Mouse (Mus musculus) liver, embryonic 12.5 days (tissue): Measurements from ENCODE around the gene Gpr107. TPM values are rescaled to one million over a fixed set of nuclear protein-coding genes. Genes with fewer than 3 reads are reported as not detected.

ENCODE experiments used
- ATAC-seq: fragments of 200-750 bp; cut with Nextera tagmentation; 2 replicates; pipeline ENCODE4 v1.8.0; 2017; ENCODE audit warnings: moderate number of reproducible peaks, mild to moderate bottlenecking, moderate library complexity
- H3K27ac ChIP-seq: fragments of 300-500 bp; sonication (generic); 2 replicates; pipeline ENCODE4 v1.5.1; 2016; ENCODE audit warnings: mild to moderate bottlenecking
- H3K27me3 ChIP-seq: fragments of 300-500 bp; sonication (generic); replicated peaks from 2 replicates; pipeline ENCODE4 v1.6.1; 2016; ENCODE audit warnings: mild to moderate bottlenecking, moderate library complexity
- H3K36me3 ChIP-seq: fragments of 300-500 bp; sonication (generic); 2 replicates; pipeline ENCODE4 v1.6.1; 2016; ENCODE audit warnings: mild to moderate bottlenecking, moderate library complexity
- H3K4me1 ChIP-seq: fragments of 300-500 bp; sonication (generic); 2 replicates; pipeline ENCODE4 v1.6.1; 2016
- H3K4me2 ChIP-seq: fragments of 300-500 bp; sonication (generic); 2 replicates; pipeline ENCODE4 v1.6.1; 2016; ENCODE audit warnings: mild to moderate bottlenecking, moderate library complexity
- H3K4me3 ChIP-seq: fragments of 300-500 bp; sonication (generic); 2 replicates; pipeline ENCODE4 v1.5.1; 2016; ENCODE audit warnings: mild to moderate bottlenecking, moderate library complexity
- H3K9ac ChIP-seq: fragments of 300-500 bp; sonication (generic); 2 replicates; pipeline ENCODE4 v1.6.1; 2016; ENCODE audit warnings: mild to moderate bottlenecking, moderate library complexity
- H3K9me3 ChIP-seq: fragments of 300-500 bp; sonication (generic); replicated peaks from 2 replicates; pipeline ENCODE4 v1.6.1; 2016; ENCODE audit warnings: mild to moderate bottlenecking, moderate library complexity
- WGBS: fragments of 180-500 bp; shearing (Covaris S2); methylation state at CpG from one replicate; pipeline ENCODE4 v1.1.7; 2016; ENCODE audit not compliant: insufficient replicate concordance; 5-methylcytosine and 5-hydroxymethylcytosine counted together
- polyA plus RNA-seq: library from polyadenylated mRNA; unstranded; fragments of >200 nt; fragmentation: Nextera tagmentation; extraction: Ambion mirVana; gene quantifications from 2 replicates; pipeline ENCODE4 v1.2.1, GENCODE M21; 2016

Gene Gpr107
- polyA plus RNA-seq, 1 experiment from 2014 or later: 19.3 TPM

DNA sequence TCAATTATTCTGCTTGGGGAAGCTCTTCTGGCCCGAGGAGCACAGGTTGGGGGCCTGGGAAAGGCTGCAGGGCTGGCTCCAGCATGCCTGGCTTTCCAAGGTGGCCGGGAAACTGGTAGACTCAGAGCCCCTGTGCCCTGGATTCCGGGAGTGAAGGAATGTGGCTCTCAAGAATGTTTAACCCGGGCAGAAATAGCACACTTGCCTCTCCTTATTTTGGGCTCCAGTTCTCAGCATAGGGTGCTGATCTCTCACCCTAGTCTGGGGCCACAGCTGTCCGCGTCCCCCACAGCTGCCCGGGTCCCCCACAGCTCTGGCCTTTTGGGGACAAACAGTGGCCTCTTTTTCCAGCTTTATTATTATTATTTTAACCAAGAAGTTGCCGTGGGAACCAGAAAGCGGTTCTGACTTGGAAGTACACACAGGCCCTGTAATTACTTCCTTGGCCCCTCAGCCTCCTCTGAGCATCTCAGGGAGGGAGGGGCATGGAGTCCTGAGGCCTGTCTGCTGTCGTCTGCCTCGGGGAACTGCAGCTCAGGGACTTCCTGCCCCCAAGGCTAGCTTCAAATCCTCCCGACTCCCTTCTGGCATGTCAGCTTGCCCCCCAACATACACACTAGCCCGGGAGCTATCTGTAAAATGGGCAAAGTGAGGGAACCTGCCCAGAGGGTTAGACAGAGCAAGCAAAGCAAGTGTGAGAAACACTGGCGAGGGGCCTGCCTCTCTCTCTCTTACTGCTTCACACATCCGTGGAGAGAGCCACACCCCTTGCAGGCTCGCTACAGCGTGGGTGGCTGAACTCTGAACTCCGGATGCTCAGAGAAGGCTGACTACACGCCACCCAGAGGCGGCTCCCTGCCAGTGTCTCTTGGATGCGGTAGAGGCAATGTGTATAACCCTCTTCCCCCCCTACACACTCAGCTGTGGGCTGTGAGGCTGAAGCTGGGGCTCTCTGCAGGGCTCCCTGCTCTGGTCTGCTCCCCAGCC is 104.1 kb downstream of the Gpr107 start:
- Histone ChIP-seq H3K36me3 (no peaks in the 10 kb centered on the region), H3K4me2 (peak overlapping the region; percentile 21), H3K9ac (no peak overlapping the region), H3K4me1 (peaks cover 33% of the 10 kb centered on the region), H3K27me3 (0 out of 2 replicates have a peak, but pooled peaks cover 13% of the 10 kb centered on the region), H3K4me3 (no peak overlapping the region), H3K27ac (no peak overlapping the region), H3K9me3 (no peaks in the 10 kb centered on the region)
- WGBS: 25% methylated on average over 21 of the region's 21 CpGs
- no peak for ATAC-seq

DNA sequence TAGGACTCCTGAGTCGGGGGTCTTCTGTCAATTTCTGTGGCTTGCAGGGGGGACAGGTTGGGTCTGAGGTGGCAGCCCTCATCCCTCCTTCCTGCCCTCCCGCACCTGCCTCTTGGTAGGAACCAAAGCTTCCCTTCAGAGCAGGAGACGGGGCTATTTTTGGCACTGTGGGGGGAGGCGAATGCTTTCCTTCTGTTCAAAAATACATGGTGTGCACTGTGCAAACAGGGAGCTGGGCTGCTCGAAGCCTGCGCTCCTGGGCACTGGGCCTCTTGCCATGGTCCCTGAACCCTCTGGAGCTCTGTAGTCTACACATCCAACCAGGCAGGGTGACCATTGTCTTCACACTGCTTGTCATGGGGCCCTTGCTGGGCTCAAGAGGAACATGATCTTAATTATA is 105.0 kb downstream of the Gpr107 start:
- H3K27me3 ChIP-seq: peaks cover 13% of the 10 kb centered on the region; the same call in 1 of the 2 replicates
- H3K4me2 ChIP-seq: 0 out of 2 replicates have a peak overlapping the region, but pooled peaks have one; percentile 21
- H3K27ac ChIP-seq: no peak overlapping the region
- no peaks in the 10 kb centered on the region for H3K9me3 ChIP-seq
- H3K36me3 ChIP-seq: no peaks in the 10 kb centered on the region
- no peak overlapping the region for H3K4me3 ChIP-seq
- no peak overlapping the region for H3K9ac ChIP-seq
- peaks cover 33% of the 10 kb centered on the region for H3K4me1 ChIP-seq
- ATAC-seq: no peak
- 34% methylated on average over 6 of the region's 6 CpGs for WGBS

DNA sequence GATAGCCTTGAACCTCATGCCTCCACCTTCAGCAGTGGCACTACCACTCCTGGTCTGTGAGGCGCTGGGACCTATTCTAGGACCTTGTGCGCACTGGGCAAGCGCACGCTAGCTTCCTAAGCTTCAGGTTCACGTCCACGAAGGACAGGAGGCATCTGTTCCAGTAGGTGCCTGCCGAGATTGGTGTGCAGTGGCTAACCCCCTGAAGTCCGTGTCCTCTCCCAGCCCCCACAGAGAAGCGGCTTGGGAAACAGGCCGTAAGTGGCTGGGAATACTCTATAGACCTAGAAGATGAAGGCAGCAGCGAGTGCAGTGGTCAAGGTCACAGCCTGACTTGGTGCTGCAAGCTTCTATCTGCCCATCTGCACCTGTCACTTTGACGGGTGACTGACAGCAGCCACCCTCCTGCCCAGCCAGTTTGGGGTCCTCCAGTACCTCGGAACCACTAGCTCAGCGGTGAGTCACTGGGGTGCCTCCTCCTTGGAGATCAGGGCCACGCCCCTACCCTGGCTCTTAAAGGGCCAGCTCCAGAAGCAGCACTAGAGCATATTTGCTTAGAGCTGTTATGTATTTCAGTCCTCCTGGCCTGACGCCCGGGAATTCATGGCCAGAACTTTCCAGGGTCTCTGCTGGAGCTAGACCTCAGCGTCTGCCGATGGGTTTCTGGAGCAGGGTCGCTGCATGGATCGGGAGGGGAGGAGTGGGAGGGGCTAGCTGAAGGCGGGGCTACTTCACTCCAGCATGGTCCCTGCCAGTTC is 106.7 kb downstream of the Gpr107 start:
- peak overlapping the region; percentile 47 for H3K9ac ChIP-seq

DNA sequence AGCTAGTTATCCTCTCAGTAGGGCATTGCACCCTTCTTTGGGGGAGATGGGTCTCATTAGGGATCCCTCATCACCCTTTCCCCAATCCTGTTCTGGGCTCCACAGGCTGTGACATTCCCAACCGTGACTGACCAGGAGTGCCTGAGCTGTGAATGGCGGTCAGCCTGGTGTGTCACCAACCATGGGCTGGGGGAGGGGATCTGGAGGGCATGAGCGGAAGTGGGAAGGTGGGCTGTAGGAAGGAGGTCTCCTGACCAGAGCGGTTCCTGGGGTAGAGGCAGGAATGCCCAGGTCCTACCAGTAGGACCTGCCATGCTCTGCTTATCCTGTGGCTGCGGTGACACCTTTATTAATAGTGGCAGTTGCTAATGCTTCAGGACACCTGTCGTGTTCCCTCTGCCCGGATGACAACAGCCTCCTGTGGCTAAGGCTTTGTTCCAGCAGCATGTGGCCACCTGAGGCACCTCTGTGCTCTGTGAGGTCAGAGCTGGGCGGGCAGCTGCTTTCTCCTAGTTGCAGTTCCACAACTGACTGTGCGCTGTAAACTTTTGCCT is 107.3 kb downstream of the Gpr107 start:
- ATAC-seq: 0 out of 2 replicates have a peak, but pooled peaks have one; percentile 14
- H3K36me3 ChIP-seq: no peaks in the 10 kb centered on the region
- peak overlapping the region; percentile 64 for H3K4me3 ChIP-seq
- H3K27me3 ChIP-seq: peaks cover 19% of the 10 kb centered on the region; the same call in 1 of the 2 replicates
- H3K4me1 ChIP-seq: peaks cover 33% of the 10 kb centered on the region
- H3K9ac ChIP-seq: peak overlapping the region; percentile 47
- H3K27ac ChIP-seq: no peak overlapping the region
- 18% methylated on average over 9 of the region's 9 CpGs for WGBS
- no peaks in the 10 kb centered on the region for H3K9me3 ChIP-seq
- peak overlapping the region; percentile 77 for H3K4me2 ChIP-seq

More for the DNA sequence above, 106.7 kb downstream of the Gpr107 start:
- WGBS: 15% methylated on average over 22 of the region's 22 CpGs
- Histone ChIP-seq H3K4me2 (peak overlapping the region; percentile 77), H3K36me3 (no peaks in the 10 kb centered on the region), H3K4me3 (peak overlapping the region; percentile 64), H3K9me3 (no peaks in the 10 kb centered on the region), H3K27ac (no peak overlapping the region), H3K27me3 (peaks cover 19% of the 10 kb centered on the region; the same call in 1 of the 2 replicates), H3K4me1 (peaks cover 33% of the 10 kb centered on the region)
- ATAC-seq: peak; percentile 59; the same call in 1 of the 2 replicates

DNA sequence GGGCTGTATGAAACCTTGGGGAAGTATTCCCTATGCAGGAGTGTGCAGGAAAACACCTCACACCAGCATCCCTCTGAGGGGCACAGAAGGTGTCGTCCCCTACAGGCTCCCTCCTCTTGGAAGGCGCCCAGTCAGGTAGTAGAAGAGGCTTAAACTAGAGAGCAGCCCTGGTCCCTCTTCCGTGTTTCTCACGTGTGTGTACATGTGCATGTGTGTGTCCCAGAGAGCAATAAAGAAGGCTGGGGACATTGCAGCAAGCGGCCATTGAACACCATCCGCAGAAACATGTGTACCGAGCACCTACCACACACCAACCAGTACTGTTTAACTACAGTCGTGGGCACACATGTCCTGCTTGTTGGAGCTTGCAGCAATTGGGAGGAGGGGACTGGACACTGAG is 108.4 kb downstream of the Gpr107 start:
- H3K4me3 ChIP-seq: no peak overlapping the region
- no peaks in the 10 kb centered on the region for H3K9me3 ChIP-seq
- peaks cover 19% of the 10 kb centered on the region; the same call in 1 of the 2 replicates for H3K27me3 ChIP-seq
- no peak overlapping the region for H3K4me2 ChIP-seq
- H3K36me3 ChIP-seq: no peaks in the 10 kb centered on the region
- no peak overlapping the region for H3K27ac ChIP-seq
- WGBS: 64% methylated on average over 8 of the region's 8 CpGs
- no peak for ATAC-seq
- no peak overlapping the region for H3K9ac ChIP-seq
- H3K4me1 ChIP-seq: peaks cover 33% of the 10 kb centered on the region

DNA sequence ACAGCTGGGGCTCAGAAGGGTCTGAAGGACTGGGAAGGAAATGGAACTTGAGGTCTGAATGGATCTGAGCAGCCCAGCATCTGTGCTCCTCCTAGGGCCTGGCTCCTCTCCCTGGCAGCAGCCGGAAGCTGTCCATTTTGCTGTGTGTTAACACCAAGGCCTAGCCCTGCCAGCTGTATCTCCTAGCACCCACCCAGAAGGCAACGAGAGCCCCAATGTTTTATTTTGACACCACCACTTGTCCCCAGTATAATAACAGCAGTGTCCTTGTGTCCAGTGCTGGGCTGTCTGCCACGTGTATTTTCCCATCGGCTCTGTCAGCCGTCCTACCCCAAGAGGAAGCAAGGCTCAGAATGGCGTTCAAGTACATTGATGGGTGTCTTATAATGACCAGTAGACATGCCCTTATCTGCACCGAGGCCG is 110.9 kb downstream of the Gpr107 start:
- no peak overlapping the region for H3K27ac ChIP-seq
- H3K9ac ChIP-seq: no peak overlapping the region
- no peak overlapping the region for H3K4me2 ChIP-seq

DNA sequence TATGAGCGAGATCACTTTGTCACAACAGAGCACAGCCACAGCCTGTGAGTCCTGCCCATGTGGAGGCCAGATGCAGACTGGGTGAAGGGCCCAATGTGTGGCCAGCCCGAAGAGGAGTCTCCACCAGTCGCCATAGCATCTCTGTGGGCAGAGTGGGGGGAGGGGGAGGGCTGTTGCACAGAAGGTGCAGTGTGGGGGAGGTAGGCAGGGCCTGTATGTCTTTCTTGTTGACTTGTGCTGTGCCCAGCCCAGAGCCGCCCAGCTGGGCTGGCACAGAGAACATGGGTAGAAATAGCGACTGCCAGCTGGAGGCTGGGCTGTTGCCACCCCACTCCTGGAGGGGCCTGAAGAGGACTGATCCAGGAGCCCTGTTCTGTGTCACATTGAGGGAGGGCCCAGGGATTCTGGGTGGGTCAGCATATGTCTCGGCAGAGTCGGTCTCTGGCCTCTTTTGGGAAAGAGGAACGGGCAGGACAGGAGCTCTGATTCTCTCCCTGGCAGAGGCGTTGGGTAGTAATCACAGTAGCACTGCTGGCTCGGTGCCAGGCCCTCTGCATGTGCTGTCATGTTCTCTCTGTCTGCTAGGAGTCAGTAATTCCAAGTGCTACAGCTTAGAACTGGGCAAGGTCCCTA is 111.7 kb downstream of the Gpr107 start:
- WGBS: 56% methylated on average over 10 of the region's 10 CpGs
- peaks cover 6% of the 10 kb centered on the region; the same call in 1 of the 2 replicates for H3K27me3 ChIP-seq
- H3K4me1 ChIP-seq: peaks cover 9% of the 10 kb centered on the region
- H3K27ac ChIP-seq: no peak overlapping the region
- H3K9ac ChIP-seq: no peak overlapping the region
- H3K4me2 ChIP-seq: no peak overlapping the region
- ATAC-seq: no peak
- H3K9me3 ChIP-seq: no peaks in the 10 kb centered on the region
- no peaks in the 10 kb centered on the region for H3K36me3 ChIP-seq
- H3K4me3 ChIP-seq: no peak overlapping the region

More for the DNA sequence above, 110.9 kb downstream of the Gpr107 start:
- Histone ChIP-seq H3K4me1 (peaks cover 16% of the 10 kb centered on the region), H3K27me3 (peaks cover 6% of the 10 kb centered on the region; the same call in 1 of the 2 replicates), H3K9me3 (no peaks in the 10 kb centered on the region), H3K4me3 (no peak overlapping the region), H3K36me3 (no peaks in the 10 kb centered on the region)
- 69% methylated on average over 8 of the region's 8 CpGs for WGBS
- ATAC-seq: no peak

DNA sequence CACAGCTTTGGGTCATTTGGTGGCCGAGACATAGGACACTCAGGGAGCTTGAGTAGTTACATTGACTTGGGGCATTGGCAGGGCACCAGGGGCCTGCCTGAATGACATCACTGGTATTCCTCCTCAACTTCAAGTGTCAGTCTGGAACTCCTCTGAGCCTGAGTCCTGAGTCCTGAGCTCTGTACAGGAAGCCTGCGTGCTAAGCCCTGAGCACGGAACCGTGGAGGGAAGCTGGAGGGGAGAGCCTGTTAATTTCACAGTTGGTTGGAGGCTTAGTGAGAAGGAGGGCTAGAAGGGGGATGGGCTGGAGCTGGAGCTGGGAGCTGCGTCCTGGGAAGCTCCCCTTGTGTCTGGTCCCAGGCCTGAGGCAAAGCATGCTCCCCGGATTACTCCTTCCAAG is 115.3 kb downstream of the Gpr107 start:
- no peak for ATAC-seq
- H3K27ac ChIP-seq: no peak overlapping the region
- H3K27me3 ChIP-seq: peaks cover 4% of the 10 kb centered on the region; the same call in 1 of the 2 replicates
- no peak overlapping the region for H3K9ac ChIP-seq
- no peaks in the 10 kb centered on the region for H3K4me1 ChIP-seq
- H3K4me2 ChIP-seq: no peak overlapping the region
- no peak overlapping the region for H3K4me3 ChIP-seq
- no peaks in the 10 kb centered on the region for H3K36me3 ChIP-seq
- H3K9me3 ChIP-seq: no peaks in the 10 kb centered on the region
- WGBS: 50% methylated on average over 6 of the region's 6 CpGs

Other genes starting within 250 kb of the Gpr107 start
- 0.25 and 0.63 TPM in 2 replicates for gene Ptges, start 222.5 kb upstream of the Gpr107 start, polyA plus RNA-seq
- gene Tor1b, start 199.4 kb upstream of the Gpr107 start, polyA plus RNA-seq: 21.3 and 21.8 TPM in 2 replicates
- gene Tor1a, start 184.4 kb upstream of the Gpr107 start, polyA plus RNA-seq: 46.2 and 51.8 TPM in 2 replicates
- 36.9 and 41.2 TPM in 2 replicates for gene BC005624, start 170.1 kb upstream of the Gpr107 start, polyA plus RNA-seq
- gene Usp20, start 170.0 kb upstream of the Gpr107 start, polyA plus RNA-seq: 7.6 and 8.4 TPM in 2 replicates
- 11.1 and 11.4 TPM in 2 replicates for gene Fnbp1, start 10.3 kb upstream of the Gpr107 start, polyA plus RNA-seq
- gene Ncs1, start 93.5 kb downstream of the Gpr107 start, polyA plus RNA-seq: 4.3 and 4.5 TPM in 2 replicates
- gene Hmcn2, start 162.1 kb downstream of the Gpr107 start, polyA plus RNA-seq: 0.35 and 0.36 TPM in 2 replicates